Mouse (Mus musculus) bone marrow macrophage, adult 2 months (primary cell): ENCODE measurements around the gene Prdm11.

ENCODE experiments used
- CTCF ChIP-seq: IDR thresholded peaks from 2 replicates; pipeline ENCODE4 v1.5.1; 2012; ENCODE audit warnings: low read depth, mild to moderate bottlenecking, low read length, moderate library complexity
- POLR2A ChIP-seq: IDR thresholded peaks from 2 replicates; pipeline ENCODE4 v1.6.1; 2012; ENCODE audit warnings: mild to moderate bottlenecking, low read depth, low read length, borderline replicate concordance

DNA sequence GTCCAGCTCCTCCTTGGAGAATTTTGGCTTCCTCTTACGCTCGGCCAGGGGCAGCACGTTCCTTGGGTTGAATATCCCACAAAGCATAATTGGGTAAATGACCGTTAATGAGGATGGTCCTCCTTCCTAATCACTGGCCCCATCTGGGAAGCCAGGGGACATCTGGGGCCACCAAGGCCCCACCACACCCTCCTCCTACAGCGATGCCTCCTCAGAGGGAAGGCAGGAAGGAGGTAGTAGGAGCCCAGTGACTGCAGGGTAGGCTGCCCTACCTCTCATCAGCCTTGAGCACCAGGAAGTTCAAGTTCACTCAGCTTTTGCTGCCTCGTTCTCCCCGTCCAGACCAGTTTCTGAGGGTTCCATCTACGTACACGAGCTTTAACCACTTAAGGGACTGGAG lies 56.4 kb downstream of the Prdm11 start:
- TF ChIP-seq CTCF (no peak), POLR2A (no peak)
